Mouse (Mus musculus): ENCODE results near the gene Gm4305. TPM values are rescaled to one million over a fixed set of nuclear protein-coding genes. Genes with fewer than 3 reads are reported as not detected.
"Not testable (repeated sequence)": the region's sequence is repeated elsewhere in the genome, so short reads cannot be mapped to it uniquely, and the experiment has no call there.

Gene Gm4305
- polyA plus RNA-seq (2016; fragmentation: Nextera tagmentation; extraction: Ambion mirVana): not detected in 2 replicates

- not testable (repeated sequence) for H3K27me3 ChIP-seq (ENCODE audit: insufficient read depth, poor library complexity, severe bottlenecking); H3K4me1 ChIP-seq (replicated peaks); H3K36me3 ChIP-seq; H3K9me3 ChIP-seq; H3K27ac ChIP-seq; DNase-seq (ENCODE audit: low spot score); H3K4me3 ChIP-seq
- WGBS: no CpG with 5 or more reads among the region's 3 CpGs
Measured at GRCm38 (mm10) chr10:100350793-100351192, at the start of gene Gm4305. TSS of gene Gm4305 (plus strand) at chr10:100351093.

GRCm38 (mm10) chr10:100335376-100335775, 15.5 kb upstream of the Gm4305 start, which contains the start of gene Gm4301:
TSS of gene Gm4301 (plus strand) at chr10:100335676.
- H3K27ac ChIP-seq; H3K36me3 ChIP-seq; H3K9me3 ChIP-seq; DNase-seq (ENCODE audit: low spot score); H3K4me3 ChIP-seq; H3K4me1 ChIP-seq (replicated peaks); H3K27me3 ChIP-seq (ENCODE audit: insufficient read depth, poor library complexity, severe bottlenecking): not testable (repeated sequence)
- WGBS: no CpG with 5 or more reads among the region's 2 CpGs

GRCm38 (mm10) chr10:100340536-100340935, 10.4 kb upstream of the Gm4305 start, which contains the start of gene Gm4302:
TSS of gene Gm4302 (plus strand) at chr10:100340836.
- not testable (repeated sequence) for H3K9me3 ChIP-seq; H3K36me3 ChIP-seq; H3K27ac ChIP-seq; H3K27me3 ChIP-seq (ENCODE audit: insufficient read depth, poor library complexity, severe bottlenecking); DNase-seq (ENCODE audit: low spot score); H3K4me3 ChIP-seq; H3K4me1 ChIP-seq (replicated peaks)
- no CpG with 5 or more reads among the region's 3 CpGs for WGBS

GRCm38 (mm10) chr10:100345672-100346071, 5.2 kb upstream of the Gm4305 start, which contains the start of gene Gm4303:
TSS of gene Gm4303 (plus strand) at chr10:100345972.
- not testable (repeated sequence) for H3K9me3 ChIP-seq; DNase-seq (ENCODE audit: low spot score); H3K27me3 ChIP-seq (ENCODE audit: insufficient read depth, poor library complexity, severe bottlenecking); H3K4me3 ChIP-seq; H3K27ac ChIP-seq; H3K36me3 ChIP-seq; H3K4me1 ChIP-seq (replicated peaks)
- WGBS: no CpG with 5 or more reads among the region's 3 CpGs

GRCm38 (mm10) chr10:100356841-100357240, 5.9 kb downstream of the Gm4305 start:
- not testable (repeated sequence) for H3K4me3 ChIP-seq; H3K4me1 ChIP-seq (replicated peaks); H3K27me3 ChIP-seq (ENCODE audit: insufficient read depth, poor library complexity, severe bottlenecking); H3K36me3 ChIP-seq; H3K27ac ChIP-seq; DNase-seq (ENCODE audit: low spot score); H3K9me3 ChIP-seq
- WGBS: 83% methylated on average over 2 of the region's 2 CpGs

- not testable (repeated sequence) for H3K4me1 ChIP-seq (replicated peaks); H3K4me3 ChIP-seq; H3K27ac ChIP-seq; H3K27me3 ChIP-seq (ENCODE audit: insufficient read depth, poor library complexity, severe bottlenecking); DNase-seq (ENCODE audit: low spot score); H3K36me3 ChIP-seq; H3K9me3 ChIP-seq
- no CpG with 5 or more reads among the region's 3 CpGs for WGBS
Measured at GRCm38 (mm10) chr10:100361038-100361437, 10.1 kb downstream of the Gm4305 start, which contains the start of gene Gm4307. TSS of gene Gm4307 (plus strand) at chr10:100361338.

- H3K27ac ChIP-seq; H3K36me3 ChIP-seq; H3K27me3 ChIP-seq (ENCODE audit: insufficient read depth, poor library complexity, severe bottlenecking); DNase-seq (ENCODE audit: low spot score); H3K4me1 ChIP-seq (replicated peaks); H3K9me3 ChIP-seq; H3K4me3 ChIP-seq: not testable (repeated sequence)
- WGBS: no CpG with 5 or more reads among the region's 2 CpGs
Measured at GRCm38 (mm10) chr10:100382460-100382859, 31.6 kb downstream of the Gm4305 start, which contains the start of gene Gm4312. TSS of gene Gm4312 (minus strand) at chr10:100382560.

Other genes with a start within 250 kb of the Gm4305 start
- gene Gm4301, start 15.4 kb upstream of the Gm4305 start, polyA plus RNA-seq (2016; fragmentation: Nextera tagmentation; extraction: Ambion mirVana): not detected in 2 replicates
- gene Gm4302, start 10.3 kb upstream of the Gm4305 start, polyA plus RNA-seq (2016; fragmentation: Nextera tagmentation; extraction: Ambion mirVana): not detected in 2 replicates
- not detected in 2 replicates for gene Gm4303, start 5.1 kb upstream of the Gm4305 start, polyA plus RNA-seq (2016; fragmentation: Nextera tagmentation; extraction: Ambion mirVana)
- not detected in 2 replicates for gene Gm4307, start 10.2 kb downstream of the Gm4305 start, polyA plus RNA-seq (2016; fragmentation: Nextera tagmentation; extraction: Ambion mirVana)
- gene Gm4312, start 31.5 kb downstream of the Gm4305 start, polyA plus RNA-seq (2016; fragmentation: Nextera tagmentation; extraction: Ambion mirVana): not detected in 2 replicates
- 15.5 and 20.1 TPM in 2 replicates for gene Tmtc3, start 136.3 kb downstream of the Gm4305 start, polyA plus RNA-seq (2016; fragmentation: Nextera tagmentation; extraction: Ambion mirVana)
- 3.3 and 4.5 TPM in 2 replicates for gene Cep290, start 136.5 kb downstream of the Gm4305 start, polyA plus RNA-seq (2016; fragmentation: Nextera tagmentation; extraction: Ambion mirVana)
- 9.0 and 9.4 TPM in 2 replicates for gene 4930430F08Rik, start 239.3 kb downstream of the Gm4305 start, polyA plus RNA-seq (2016; fragmentation: Nextera tagmentation; extraction: Ambion mirVana)
- gene 1700017N19Rik, start 239.4 kb downstream of the Gm4305 start, polyA plus RNA-seq (2016; fragmentation: Nextera tagmentation; extraction: Ambion mirVana): not detected in 2 replicates

Data from hindbrain, embryonic 10.5 days (tissue).